Mouse (Mus musculus): Measurements from ENCODE around the gene Clmp. TPM values are rescaled to one million over a fixed set of nuclear protein-coding genes. Genes with fewer than 3 reads are reported as not detected.
A peak's percentile ranks its signal among the peaks of the same experiment; 100 is the strongest.

The Clmp gene
- polyA plus RNA-seq, 1 experiment, result 1.4 TPM

DNA sequence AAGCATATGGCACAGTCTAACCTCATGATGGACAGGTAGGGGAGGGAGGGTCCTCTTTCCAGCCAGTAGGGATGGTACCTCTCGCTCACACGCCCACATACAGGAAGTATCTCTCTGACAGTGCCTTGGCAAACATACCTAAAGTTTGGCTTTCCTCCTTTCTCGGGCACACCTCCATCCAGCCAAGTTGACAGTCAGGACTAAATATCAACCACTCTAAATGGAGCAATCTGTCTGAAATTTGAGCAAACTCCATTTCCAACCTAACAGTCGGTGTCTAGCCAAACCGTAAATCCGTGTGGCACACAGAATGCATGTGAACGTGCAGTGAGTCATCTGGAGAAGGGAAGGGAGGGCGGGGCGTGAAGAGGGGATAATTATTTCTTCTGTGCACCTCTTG, 61.0 kb downstream of the Clmp start:
- Histone ChIP-seq H3K4me1 (ENCODE audit: control insufficient read depth, insufficient read depth, insufficient read length) (peaks cover 18% of the 10 kb centered on the region; the same call in 1 of the 2 replicates), H3K27ac (ENCODE audit: insufficient read depth, low read length) (no peak overlapping the region), H3K36me3 (ENCODE audit: control insufficient read depth, insufficient read depth, low read length) (no peaks in the 10 kb centered on the region), H3K4me3 (ENCODE audit: extremely low read depth, insufficient read depth, insufficient read length) (no peak overlapping the region), H3K27me3 (ENCODE audit: control insufficient read depth, insufficient read depth, low read length) (no peaks in the 10 kb centered on the region)
- TF ChIP-seq CTCF (IDR thresholded peaks at IDR 0.05; ENCODE audit: extremely low read depth, insufficient read depth, insufficient read length, insufficient replicate concordance) (no peak), POLR2A (IDR thresholded peaks at IDR 0.05; ENCODE audit: low read depth, low read length) (no peak)
- WGBS, result 77% methylated on average over 9 of the region's 9 CpGs
- DNase-seq (ENCODE audit: low read depth in 1 of 2, low spot score in 2 of 2), result no peak

- WGBS, result 87% methylated on average over 9 of the region's 9 CpGs
- H3K4me1 ChIP-seq (ENCODE audit: control insufficient read depth, insufficient read depth, insufficient read length), result peaks cover 18% of the 10 kb centered on the region; the same call in 1 of the 2 replicates
- DNase-seq (ENCODE audit: low read depth in 1 of 2, low spot score in 2 of 2), result no peak
- H3K27ac ChIP-seq (ENCODE audit: insufficient read depth, low read length), result no peak overlapping the region
- no peak for TF ChIP-seq POLR2A (IDR thresholded peaks at IDR 0.05; ENCODE audit: low read depth, low read length)
- no peak for TF ChIP-seq CTCF (IDR thresholded peaks at IDR 0.05; ENCODE audit: extremely low read depth, insufficient read depth, insufficient read length, insufficient replicate concordance)
- H3K36me3 ChIP-seq (ENCODE audit: control insufficient read depth, insufficient read depth, low read length), result no peaks in the 10 kb centered on the region
- no peaks in the 10 kb centered on the region for H3K27me3 ChIP-seq (ENCODE audit: control insufficient read depth, insufficient read depth, low read length)
- no peak overlapping the region for H3K4me3 ChIP-seq (ENCODE audit: extremely low read depth, insufficient read depth, insufficient read length)
Observed at GRCm38 (mm10) chr9:40747249-40747648, 61.5 kb downstream of the Clmp start.

DNA sequence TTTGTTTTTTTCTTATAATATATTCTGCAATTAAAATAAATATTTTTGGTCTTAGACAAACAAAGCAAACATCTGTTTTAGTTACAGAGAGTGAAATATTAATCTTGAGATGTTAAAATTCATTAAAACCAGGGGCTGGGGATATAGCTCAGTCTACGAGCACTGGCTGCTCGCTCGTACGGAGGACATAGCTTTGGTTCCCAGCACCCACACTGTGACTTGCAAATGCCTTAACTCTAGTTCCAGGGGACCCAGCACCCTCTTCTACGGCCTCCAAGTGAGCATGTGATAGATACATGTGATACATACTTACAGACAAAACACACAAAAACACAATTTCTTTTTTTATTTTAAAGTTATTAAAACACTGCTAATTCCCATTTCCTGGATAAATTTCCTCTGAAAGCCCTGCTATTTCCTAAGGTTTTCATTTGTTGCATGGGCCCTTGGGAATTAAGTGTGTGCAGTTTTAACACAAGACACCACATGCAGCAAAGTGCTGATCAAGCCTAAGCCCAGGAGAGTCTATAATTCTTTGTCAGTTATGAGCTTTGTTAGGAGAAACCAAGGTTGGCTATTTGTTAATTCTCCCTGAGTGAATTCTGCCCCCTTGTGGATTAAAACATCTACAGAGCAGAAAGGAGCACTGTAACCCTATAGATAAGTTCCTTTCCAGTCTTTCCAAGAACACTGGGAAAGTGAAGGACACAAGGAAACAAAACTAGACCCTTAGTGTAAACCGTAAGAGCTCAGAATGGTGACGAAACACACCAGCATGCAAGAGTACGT, 64.3 kb downstream of the Clmp start:
- Histone ChIP-seq H3K27ac (ENCODE audit: insufficient read depth, low read length) (no peak overlapping the region), H3K27me3 (ENCODE audit: control insufficient read depth, insufficient read depth, low read length) (no peaks in the 10 kb centered on the region), H3K4me1 (ENCODE audit: control insufficient read depth, insufficient read depth, insufficient read length) (no peaks in the 10 kb centered on the region; the same call in 1 of the 2 replicates), H3K4me3 (ENCODE audit: extremely low read depth, insufficient read depth, insufficient read length) (no peak overlapping the region), H3K36me3 (ENCODE audit: control insufficient read depth, insufficient read depth, low read length) (no peaks in the 10 kb centered on the region)
- no peak for TF ChIP-seq POLR2A (IDR thresholded peaks at IDR 0.05; ENCODE audit: low read depth, low read length)
- no peak for TF ChIP-seq CTCF (IDR thresholded peaks at IDR 0.05; ENCODE audit: extremely low read depth, insufficient read depth, insufficient read length, insufficient replicate concordance)
- DNase-seq (ENCODE audit: low read depth in 1 of 2, low spot score in 2 of 2), result peak in 1 of 2 experiments; percentile 28
- 82% methylated on average over 8 of the region's 8 CpGs for WGBS

- Histone ChIP-seq H3K4me1 (ENCODE audit: control insufficient read depth, insufficient read depth, insufficient read length) (no peaks in the 10 kb centered on the region), H3K27ac (ENCODE audit: insufficient read depth, low read length) (no peak overlapping the region), H3K27me3 (ENCODE audit: control insufficient read depth, insufficient read depth, low read length) (no peaks in the 10 kb centered on the region), H3K4me3 (ENCODE audit: extremely low read depth, insufficient read depth, insufficient read length) (no peak overlapping the region), H3K36me3 (ENCODE audit: control insufficient read depth, insufficient read depth, low read length) (no peaks in the 10 kb centered on the region)
- no peak for DNase-seq (ENCODE audit: low read depth in 1 of 2, low spot score in 2 of 2)
- TF ChIP-seq CTCF (IDR thresholded peaks at IDR 0.05; ENCODE audit: extremely low read depth, insufficient read depth, insufficient read length, insufficient replicate concordance) (no peak), POLR2A (IDR thresholded peaks at IDR 0.05; ENCODE audit: low read depth, low read length) (no peak)
- WGBS, result 80% methylated on average over 3 of the region's 3 CpGs
Observed at GRCm38 (mm10) chr9:40751749-40752148, 66.0 kb downstream of the Clmp start.

DNA sequence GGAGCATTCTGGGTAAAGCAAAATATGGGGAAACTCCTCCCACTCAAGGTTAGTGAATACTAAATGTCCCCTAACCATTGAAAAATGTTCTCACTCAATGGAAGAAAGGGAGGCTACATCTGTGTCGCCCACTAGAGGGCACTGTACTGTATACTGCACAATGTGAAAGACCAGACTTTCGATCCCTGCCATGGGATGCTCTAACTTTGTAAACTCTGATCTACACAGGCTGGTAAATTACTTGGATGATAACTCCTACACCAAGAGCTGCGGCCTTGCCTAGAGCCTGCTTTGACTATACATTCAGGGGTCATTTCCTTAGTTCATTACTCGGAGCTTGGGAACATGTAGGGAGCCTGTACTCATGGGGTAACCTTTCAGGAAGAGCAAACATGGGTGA, 70.6 kb downstream of the Clmp start:
- Histone ChIP-seq H3K27ac (ENCODE audit: insufficient read depth, low read length) (no peak overlapping the region), H3K4me1 (ENCODE audit: control insufficient read depth, insufficient read depth, insufficient read length) (peaks cover 2% of the 10 kb centered on the region; the same call in 1 of the 2 replicates), H3K27me3 (ENCODE audit: control insufficient read depth, insufficient read depth, low read length) (no peaks in the 10 kb centered on the region), H3K4me3 (ENCODE audit: extremely low read depth, insufficient read depth, insufficient read length) (no peak overlapping the region), H3K36me3 (ENCODE audit: control insufficient read depth, insufficient read depth, low read length) (no peaks in the 10 kb centered on the region)
- WGBS, result 15% methylated on average over 4 of the region's 4 CpGs
- DNase-seq (ENCODE audit: low read depth in 1 of 2, low spot score in 2 of 2), result peak; percentile 41 to 43
- no peak for TF ChIP-seq POLR2A (IDR thresholded peaks at IDR 0.05; ENCODE audit: low read depth, low read length)
- TF ChIP-seq CTCF (IDR thresholded peaks at IDR 0.05; ENCODE audit: extremely low read depth, insufficient read depth, insufficient read length, insufficient replicate concordance), result peak; percentile 47; the same call in 1 of the 2 replicates

DNA sequence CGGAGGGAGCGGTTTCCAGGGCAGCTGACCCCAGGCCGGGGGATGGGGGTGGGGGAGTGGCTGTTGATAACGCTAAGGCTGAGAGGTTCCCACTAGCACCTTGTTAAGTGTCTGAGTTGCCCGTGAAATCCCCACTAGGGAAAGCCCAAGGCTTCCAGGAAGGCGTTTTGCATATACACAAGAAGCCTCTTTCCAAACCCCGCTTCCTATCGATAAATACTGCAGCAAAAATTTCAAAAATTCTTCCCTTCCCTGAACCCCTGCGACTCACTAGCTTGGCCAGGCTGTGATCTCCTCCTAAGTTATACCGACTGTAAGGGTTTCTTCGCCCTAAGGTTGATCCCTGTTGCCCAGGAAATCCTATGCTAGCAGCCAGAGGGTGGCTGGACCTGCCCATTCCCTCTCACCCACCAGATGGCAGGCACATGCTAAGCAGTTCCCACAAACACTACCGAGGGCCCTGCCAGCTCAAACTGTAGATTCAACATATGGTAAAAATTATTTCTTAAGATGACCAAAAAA, 71.4 kb downstream of the Clmp start:
- H3K4me1 ChIP-seq (ENCODE audit: control insufficient read depth, insufficient read depth, insufficient read length), result peaks cover 2% of the 10 kb centered on the region; the same call in 1 of the 2 replicates
- peak in 1 of 2 experiments; percentile 26 for DNase-seq (ENCODE audit: low read depth in 1 of 2, low spot score in 2 of 2)
- no peak overlapping the region for H3K27ac ChIP-seq (ENCODE audit: insufficient read depth, low read length)
- H3K36me3 ChIP-seq (ENCODE audit: control insufficient read depth, insufficient read depth, low read length), result no peaks in the 10 kb centered on the region
- TF ChIP-seq CTCF (IDR thresholded peaks at IDR 0.05; ENCODE audit: extremely low read depth, insufficient read depth, insufficient read length, insufficient replicate concordance), result no peak
- no peak for TF ChIP-seq POLR2A (IDR thresholded peaks at IDR 0.05; ENCODE audit: low read depth, low read length)
- 24% methylated on average over 12 of the region's 12 CpGs for WGBS
- no peaks in the 10 kb centered on the region for H3K27me3 ChIP-seq (ENCODE audit: control insufficient read depth, insufficient read depth, low read length)
- no peak overlapping the region for H3K4me3 ChIP-seq (ENCODE audit: extremely low read depth, insufficient read depth, insufficient read length)
